In the genomic region with DNA sequence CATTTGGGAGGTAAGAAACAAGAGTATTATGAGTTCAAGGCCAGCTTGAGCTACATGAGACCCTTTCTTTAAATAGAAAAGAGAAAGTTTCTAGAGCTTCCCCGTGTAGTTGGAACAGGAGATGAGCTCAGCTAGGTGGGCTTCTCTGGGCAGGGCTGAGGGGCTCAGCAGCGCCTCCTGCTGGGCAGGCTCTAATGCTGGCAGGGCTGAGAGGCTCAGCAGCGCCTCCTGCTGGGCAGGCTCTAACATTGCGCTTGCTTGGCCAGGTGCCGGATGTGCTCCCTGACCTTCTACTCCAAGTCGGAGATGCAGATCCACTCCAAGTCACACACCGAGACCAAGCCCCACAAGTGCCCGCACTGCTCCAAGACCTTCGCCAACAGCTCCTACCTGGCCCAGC, we compare ENCODE assay signal across 7 mouse cellular contexts. TPM values are rescaled to one million over a fixed set of nuclear protein-coding genes. Genes with fewer than 3 reads are reported as not detected.
DNase-seq lines count a peak whose midpoint lies in the region; ATAC-seq lines count a peak whose summit lies in the region.

No protein-coding gene starts in this region.

- peak; percentile 81 for ATAC-seq in erythroid progenitor cell, adult 5-6 weeks (replicated peaks; ENCODE audit: low FRiP score, poor library complexity, severe bottlenecking)

- DNase-seq in Muller cell, postnatal 12 days (ENCODE audit: inconsistent ontology term) = peak; percentile 13
- peak; percentile 41 for DNase-seq in cerebellum, adult 11-12 months
- DNase-seq in heart, postnatal 4 days = peak; percentile 78
- peak; percentile 54 for DNase-seq in layer of hippocampus, postnatal 10 days (ENCODE audit: low spot score in 2 of 2)
- peak; percentile 56 for DNase-seq in lung, postnatal 36 days
- DNase-seq in right cerebral cortex, postnatal 14 days = peak; percentile 30

RNA-seq across cellular contexts. Expression of a gene that starts 9.0 kb away (rescaled TPM):
- total RNA-seq in erythroid progenitor cell, adult 5-6 weeks (2015; ENCODE audit: low replicate concordance) = 5.0 and 5.4 TPM in 2 replicates
- total RNA-seq in erythroid progenitor cell, adult 5-6 weeks (2017; ENCODE audit: low replicate concordance) = 59.6 and 60.0 TPM in 2 replicates
- total RNA-seq in heart, postnatal 4 days (2021) = 10 to 100 TPM; 40.8 to 43.6 TPM
- total RNA-seq in layer of hippocampus, postnatal 10 days (2021) = 10 to 100 TPM; 57.4 to 62.4 TPM

RNA-seq across cellular contexts. Expression of a gene that starts 19.0 kb away (rescaled TPM):
- 4.3 and 9.6 TPM in 2 replicates for total RNA-seq in erythroid progenitor cell, adult 5-6 weeks (2015; ENCODE audit: low replicate concordance)
- 0.68 and 9.4 TPM in 2 replicates for total RNA-seq in erythroid progenitor cell, adult 5-6 weeks (2017; ENCODE audit: low replicate concordance)
- total RNA-seq in heart, postnatal 4 days (2021) = 1 to 10 TPM; 1.7 to 3.2 TPM
- total RNA-seq in layer of hippocampus, postnatal 10 days (2021) = 1 to 10 TPM; 7.0 to 9.2 TPM

RNA-seq across cellular contexts. Expression of a gene that starts 21.6 kb away (rescaled TPM):
- 49.4 and 54.1 TPM in 2 replicates for total RNA-seq in erythroid progenitor cell, adult 5-6 weeks (2015; ENCODE audit: low replicate concordance)
- 25.8 and 41.2 TPM in 2 replicates for total RNA-seq in erythroid progenitor cell, adult 5-6 weeks (2017; ENCODE audit: low replicate concordance)
- total RNA-seq in heart, postnatal 4 days (2021) = 10 to 100 TPM; 28.5 to 30.7 TPM
- total RNA-seq in layer of hippocampus, postnatal 10 days (2021) = 10 to 100 TPM; 44.4 to 45.2 TPM

RNA-seq across cellular contexts. Expression of a gene that starts 34.0 kb away (rescaled TPM):
- not detected in 2 replicates for total RNA-seq in erythroid progenitor cell, adult 5-6 weeks (2015; ENCODE audit: low replicate concordance)
- not detected in 2 replicates for total RNA-seq in erythroid progenitor cell, adult 5-6 weeks (2017; ENCODE audit: low replicate concordance)
- 1 to 10 TPM in 1 of 2 experiments, under 1 TPM in 1; 0.69 to 1.5 TPM for total RNA-seq in heart, postnatal 4 days (2021)
- total RNA-seq in layer of hippocampus, postnatal 10 days (2021) = 100 to 1,000 TPM; 109 to 120 TPM

RNA-seq across cellular contexts. Expression of a gene that starts 37.2 kb away (rescaled TPM):
- total RNA-seq in erythroid progenitor cell, adult 5-6 weeks (2015; ENCODE audit: low replicate concordance) = 3.6 and 10.9 TPM in 2 replicates
- total RNA-seq in erythroid progenitor cell, adult 5-6 weeks (2017; ENCODE audit: low replicate concordance) = not detected in 2 replicates
- total RNA-seq in heart, postnatal 4 days (2021) = not detected
- 1 to 10 TPM; 1.1 to 1.4 TPM for total RNA-seq in layer of hippocampus, postnatal 10 days (2021)

Comparison
In these comparisons a context has a peak if more than half of its experiments do, and no peak if none do; other contexts are left out.
1. Peak in every context shown above with its lines: DNase-seq and ATAC-seq.
2. DNase-seq: peak in every context shown above with its lines; median percentile 78 in heart, postnatal 4 days; 56 in lung, postnatal 36 days; 54 in layer of hippocampus, postnatal 10 days; 41 in cerebellum, adult 11-12 months; 30 in right cerebral cortex, postnatal 14 days; 13 in Muller cell, postnatal 12 days.